Mouse (Mus musculus) activated CD4-positive, CD25-positive, alpha-beta regulatory T cell, adult 4 months (primary cell): Measurements from ENCODE around the gene Nxnl1. TPM values are rescaled to one million over a fixed set of nuclear protein-coding genes. Genes with fewer than 3 reads are reported as not detected.

Source experiments
- ATAC-seq: one replicate; pipeline ENCODE4 v1.8.0; 2017
- polyA plus RNA-seq, 2 experiments: library from polyadenylated mRNA; unstranded; fragments of 100-300 nt; shearing (Covaris generic); gene quantifications; one replicate each; pipeline ENCODE4 v1.2.1; 2017

The Nxnl1 gene
- polyA plus RNA-seq, 2 experiments from 2014 or later, result 0.15 TPM; not detected in 1

GRCm38 (mm10) chr8:71513018-71513754 is 53.2 kb downstream of the Nxnl1 start:
- ATAC-seq, result no peak

- ATAC-seq, result no peak
Measured at GRCm38 (mm10) chr8:71511644-71512043, 54.8 kb downstream of the Nxnl1 start, which contains the start of gene Plvap. Gene Plvap, minus strand, starts transcription at chr8:71511752.

Other genes starting within 250 kb of the Nxnl1 start
- gene Use1, start 199.8 kb downstream of the Nxnl1 start, polyA plus RNA-seq, result 100 to 1,000 TPM; 302 to 322 TPM
- 1 to 10 TPM; 3.7 to 4.9 TPM for gene Ocel1, start 195.3 kb downstream of the Nxnl1 start, polyA plus RNA-seq
- gene Nr2f6, start 184.6 kb downstream of the Nxnl1 start, polyA plus RNA-seq, result under 1 TPM in 1 of 2 experiments, not detected in 1; 0.45 TPM
- under 1 TPM in 1 of 2 experiments, not detected in 1; 0.28 TPM for gene Ushbp1, start 170.8 kb downstream of the Nxnl1 start, polyA plus RNA-seq
- gene Babam1, start 169.7 kb downstream of the Nxnl1 start, polyA plus RNA-seq, result 10 to 100 TPM; 59.2 to 67.9 TPM
- gene Ankle1, start 160.6 kb downstream of the Nxnl1 start, polyA plus RNA-seq, result 1 to 10 TPM; 1.7 to 2.4 TPM
- 10 to 100 TPM; 24.7 to 29.0 TPM for gene Abhd8, start 102.9 kb downstream of the Nxnl1 start, polyA plus RNA-seq
- gene Mrpl34, start 101.6 kb downstream of the Nxnl1 start, polyA plus RNA-seq, result 100 to 1,000 TPM in 1 of 2 experiments, 10 to 100 TPM in 1; 70.3 to 101 TPM
- gene Dda1, start 97.4 kb downstream of the Nxnl1 start, polyA plus RNA-seq, result 10 to 100 TPM; 26.8 to 30.6 TPM
- under 1 TPM in 1 of 2 experiments, not detected in 1; 0.24 TPM for gene Ano8, start 80.6 kb downstream of the Nxnl1 start, polyA plus RNA-seq
- gene Gtpbp3, start 78.5 kb downstream of the Nxnl1 start, polyA plus RNA-seq, result 1 to 10 TPM; 3.9 to 5.1 TPM
- gene Plvap, start 54.8 kb downstream of the Nxnl1 start, polyA plus RNA-seq, result not detected
- not detected for gene Ccdc194, start 40.9 kb downstream of the Nxnl1 start, polyA plus RNA-seq
- 100 to 1,000 TPM in 1 of 2 experiments, 10 to 100 TPM in 1; 40.2 to 113 TPM for gene Bst2, start 29.1 kb downstream of the Nxnl1 start, polyA plus RNA-seq
- 10 to 100 TPM; 59.3 to 71.7 TPM for gene Mvb12a, start 23.7 kb downstream of the Nxnl1 start, polyA plus RNA-seq
- 1 to 10 TPM in 1 of 2 experiments, under 1 TPM in 1; 0.99 to 1.7 TPM for gene Tmem221, start 7.7 kb downstream of the Nxnl1 start, polyA plus RNA-seq
- 1 to 10 TPM; 4.4 to 8.9 TPM for gene Slc27a1, start 2.3 kb upstream of the Nxnl1 start, polyA plus RNA-seq
- 10 to 100 TPM; 77.4 to 87.4 TPM for gene Pgls, start 25.6 kb upstream of the Nxnl1 start, polyA plus RNA-seq
- 1 to 10 TPM; 1.9 to 3.9 TPM for gene Fam129c, start 31.0 kb upstream of the Nxnl1 start, polyA plus RNA-seq
- 10 to 100 TPM; 10.5 to 11.4 TPM for gene Colgalt1, start 44.4 kb upstream of the Nxnl1 start, polyA plus RNA-seq
- gene Unc13a, start 105.2 kb upstream of the Nxnl1 start, polyA plus RNA-seq, result under 1 TPM; 0.37 to 0.93 TPM
- 10 to 100 TPM; 18.6 to 41.7 TPM for gene Jak3, start 109.7 kb upstream of the Nxnl1 start, polyA plus RNA-seq
- 10 to 100 TPM; 16.4 to 23.9 TPM for gene Insl3, start 122.6 kb upstream of the Nxnl1 start, polyA plus RNA-seq
- 1 to 10 TPM; 3.3 to 3.8 TPM for gene B3gnt3, start 135.2 kb upstream of the Nxnl1 start, polyA plus RNA-seq
- gene Fcho1, start 159.1 kb upstream of the Nxnl1 start, polyA plus RNA-seq, result 10 to 100 TPM; 55.0 to 72.9 TPM